Mouse (Mus musculus) heart, adult 2 months (tissue): ENCODE measurements around the gene Ets1. TPM values are rescaled to one million over a fixed set of nuclear protein-coding genes. Genes with fewer than 3 reads are reported as not detected.

Experiments
- DNase-seq, 2 experiments: peaks; one replicate each; pipeline ENCODE4 v3.0.0; 2021
- H3K27ac ChIP-seq: fragments of 200-600 bp; 2 replicates; pipeline ENCODE4 v1.8.1; 2022
- H3K27me3 ChIP-seq: fragments of 200-500 bp; 2 replicates; pipeline ENCODE4 v1.6.1; 2012; ENCODE audit warnings: mild to moderate bottlenecking, low read length, inconsistent platforms, mixed read lengths; ENCODE audit not compliant: control insufficient read depth, insufficient read depth
- H3K36me3 ChIP-seq: fragments of 200-500 bp; 2 replicates; pipeline ENCODE4 v1.6.1; 2012; ENCODE audit warnings: low read length, inconsistent platforms; ENCODE audit not compliant: control insufficient read depth, insufficient read depth
- H3K4me1 ChIP-seq: fragments of 200-500 bp; 2 replicates; pipeline ENCODE4 v1.6.1; 2011; ENCODE audit warnings: low read length; ENCODE audit not compliant: control insufficient read depth, insufficient read depth
- H3K4me3 ChIP-seq: fragments of 200-600 bp; 2 replicates; pipeline ENCODE4 v1.8.1; 2022
- H3K79me2 ChIP-seq: fragments of 200-500 bp; replicated peaks from 2 replicates; pipeline ENCODE4 v1.6.1; 2012; ENCODE audit warnings: mild to moderate bottlenecking, inconsistent platforms, low read length, moderate library complexity, mixed read lengths; ENCODE audit not compliant: control insufficient read depth, insufficient read depth
- H3K9ac ChIP-seq: fragments of 200-500 bp; 2 replicates; pipeline ENCODE4 v1.6.1; 2012; ENCODE audit warnings: low read depth, mild to moderate bottlenecking, control low read depth, inconsistent platforms, low read length, mixed read lengths
- CTCF ChIP-seq: fragments of 200-600 bp; IDR thresholded peaks from 2 replicates; pipeline ENCODE4 v1.8.1; 2022; ENCODE audit warnings: antibody characterized with exemption, mild to moderate bottlenecking, moderate library complexity
- EP300 ChIP-seq: fragments of 200-500 bp; IDR thresholded peaks from 2 replicates; pipeline ENCODE4 v1.6.1; 2011; ENCODE audit warnings: low read depth, low read length, control low read depth; ENCODE audit not compliant: insufficient read depth
- POLR2A ChIP-seq: fragments of 200-500 bp; IDR thresholded peaks from 2 replicates; pipeline ENCODE4 v1.6.1; 2011; ENCODE audit warnings: mild to moderate bottlenecking, low read depth, low read length, control low read depth; ENCODE audit not compliant: insufficient read depth
- WGBS: fragments of 180-500 bp; shearing (Covaris S2); methylation state at CpG from one replicate; pipeline ENCODE4 v1.1.7; 2018; 5-methylcytosine and 5-hydroxymethylcytosine counted together
- intact Hi-C: fragments of 180-260 bp; cut with DNase I; formaldehyde crosslinking; loops from one replicate; pipeline ENCODE4 v1.15.1; 2025
- polyA plus RNA-seq: library from polyadenylated mRNA; depleted of rRNA; stranded (reverse); fragments of >200 nt; gene quantifications from 2 replicates; pipeline ENCODE4 v1.2.3, GENCODE M21; 2012
- total RNA-seq, 2 experiments: library from RNA; stranded (reverse); gene quantifications; 2 replicates each; pipeline ENCODE4 v1.2.3; 2021

The Ets1 gene
- total and polyA plus RNA-seq, 3 experiments: 22.6 to 48.7 (median 40.7) TPM

GRCm38 (mm10) chr9:32661561-32661960 lies 25.5 kb downstream of the Ets1 start:
- peaks cover 12% of the 10 kb centered on the region for H3K4me1 ChIP-seq
- H3K27me3 ChIP-seq: no peaks in the 10 kb centered on the region
- no peak overlapping the region for H3K4me3 ChIP-seq
- intact Hi-C loops: loop anchor here (5.0 kb wide), 1 partner anchor 71 kb away; no protein-coding TSS in a partner anchor
- no peak overlapping the region for H3K9ac ChIP-seq
- no peak overlapping the region for H3K27ac ChIP-seq
- 83% methylated on average over 4 of the region's 4 CpGs for WGBS
- peaks cover 12% of the 10 kb centered on the region for H3K36me3 ChIP-seq
- TF ChIP-seq POLR2A: no peak
- H3K79me2 ChIP-seq: no peaks in the 10 kb centered on the region
- DNase-seq: no peak

DNA sequence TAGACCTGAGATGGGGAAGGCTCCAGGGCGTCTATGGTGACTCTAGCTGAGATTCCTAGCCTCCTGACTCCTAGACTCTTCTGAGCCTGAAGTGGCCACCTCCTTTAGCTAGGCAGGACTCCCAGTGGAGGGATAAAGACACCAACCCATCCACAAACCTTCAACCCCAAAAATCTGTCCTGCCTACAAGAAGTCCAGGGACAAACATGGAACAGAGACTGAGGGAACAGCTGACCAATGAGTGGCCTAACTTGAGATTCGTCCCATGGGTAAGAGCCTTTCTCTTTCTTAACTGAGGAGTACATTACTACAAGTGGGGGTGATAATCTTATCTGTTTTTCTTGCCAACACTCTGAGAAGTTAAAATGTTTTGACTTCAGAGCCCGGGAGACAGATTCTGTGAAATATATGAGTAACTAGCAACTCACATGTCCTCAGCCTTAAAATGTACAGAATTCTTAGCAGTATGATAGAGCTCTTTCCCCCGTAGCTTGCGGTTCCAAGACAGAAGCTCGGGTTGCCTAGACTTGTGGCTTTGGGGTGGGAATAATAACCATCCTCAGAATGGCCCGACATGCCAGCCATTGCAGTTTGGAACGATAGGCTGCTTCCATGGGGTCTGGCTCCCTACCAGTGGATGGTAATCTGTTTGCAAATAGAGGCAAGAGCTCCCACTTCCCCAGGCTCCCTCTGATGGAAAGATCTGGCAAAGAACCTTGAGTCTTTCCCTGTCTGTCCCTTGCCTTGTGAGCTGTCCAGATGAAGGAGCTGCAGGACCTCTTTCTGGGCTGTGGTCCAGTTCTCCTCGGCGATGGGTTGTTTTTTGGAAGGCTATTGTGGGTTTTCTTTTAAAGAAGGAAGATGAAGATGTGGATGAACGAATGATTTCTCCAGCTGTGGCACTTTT lies 30.8 kb downstream of the Ets1 start:
- no peak overlapping the region for H3K9ac ChIP-seq
- H3K4me1 ChIP-seq: peaks cover 24% of the 10 kb centered on the region
- no peak overlapping the region for H3K4me3 ChIP-seq
- peak; percentile 56 to 66 for DNase-seq
- no peaks in the 10 kb centered on the region for H3K27me3 ChIP-seq
- WGBS: 33% methylated on average over 11 of the region's 11 CpGs
- H3K27ac ChIP-seq: peak overlapping the region; percentile 69
- peak; percentile 54 for TF ChIP-seq CTCF
- no peak for TF ChIP-seq EP300
- no peaks in the 10 kb centered on the region for H3K79me2 ChIP-seq
- peaks cover 7% of the 10 kb centered on the region for H3K36me3 ChIP-seq
- intact Hi-C loops: loop anchor here (2.0 kb wide), 1 partner anchor 20 kb away; no protein-coding TSS in a partner anchor

GRCm38 (mm10) chr9:32667518-32667908 lies 31.5 kb downstream of the Ets1 start:
- Histone ChIP-seq H3K27me3 (no peaks in the 10 kb centered on the region), H3K4me1 (peaks cover 24% of the 10 kb centered on the region), H3K79me2 (no peaks in the 10 kb centered on the region), H3K4me3 (no peak overlapping the region), H3K27ac (peak overlapping the region; percentile 69), H3K9ac (peak overlapping the region; percentile 40; the same call in 1 of the 2 replicates), H3K36me3 (peaks cover 7% of the 10 kb centered on the region)
- intact Hi-C loops: loop anchor here (2.0 kb wide), 1 partner anchor 21 kb away; no protein-coding TSS in a partner anchor
- no peak for TF ChIP-seq POLR2A
- no peak for DNase-seq
- WGBS: 27% methylated on average over 7 of the region's 7 CpGs

GRCm38 (mm10) chr9:32668075-32668673 lies 32.2 kb downstream of the Ets1 start:
- no peak for DNase-seq
- WGBS: 70% methylated on average over 9 of the region's 9 CpGs

GRCm38 (mm10) chr9:32669397-32669796 lies 33.4 kb downstream of the Ets1 start:
- Histone ChIP-seq H3K4me1 (peaks cover 32% of the 10 kb centered on the region), H3K4me3 (no peak overlapping the region), H3K36me3 (peaks cover 12% of the 10 kb centered on the region), H3K27ac (no peak overlapping the region; the same call in 1 of the 2 replicates), H3K27me3 (no peaks in the 10 kb centered on the region), H3K79me2 (no peaks in the 10 kb centered on the region), H3K9ac (no peak overlapping the region)
- WGBS: 63% methylated on average over 2 of the region's 2 CpGs
- TF ChIP-seq EP300 (no peak), POLR2A (no peak), CTCF (no peak)
- intact Hi-C loops: no loop called here
- no peak for DNase-seq

More at GRCm38 (mm10) chr9:32668075-32668673, 32.2 kb downstream of the Ets1 start:
- Histone ChIP-seq H3K27ac (peak overlapping the region; percentile 69), H3K4me1 (peaks cover 29% of the 10 kb centered on the region), H3K27me3 (no peaks in the 10 kb centered on the region), H3K4me3 (no peak overlapping the region), H3K79me2 (no peaks in the 10 kb centered on the region), H3K9ac (no peak overlapping the region), H3K36me3 (peaks cover 8% of the 10 kb centered on the region)
- intact Hi-C loops: no loop called here
- no peak for TF ChIP-seq POLR2A
